Mouse (Mus musculus) MEL (cell line): ENCODE data around the gene Txnrd1. TPM values are rescaled to one million over a fixed set of nuclear protein-coding genes. Genes with fewer than 3 reads are reported as not detected.

ENCODE experiments used
- DNase-seq: peaks from one replicate; pipeline ENCODE4 v3.0.0; 2011; ENCODE audit warnings: low read depth, low spot score
- H3K27ac ChIP-seq: 2 replicates; pipeline ENCODE4 v1.5.1; 2012; ENCODE audit warnings: low read depth, mild to moderate bottlenecking, control low read depth, low read length, moderate library complexity; ENCODE audit not compliant: control insufficient read depth
- H3K27me3 ChIP-seq, 2 experiments: fragments of 150-350 bp in 1 of 2; sonication (generic) in 1 of 2; 2 replicates each; pipeline ENCODE4 v1.6.1; 2012; ENCODE audit warnings: low read length in 2 of 2, mild to moderate bottlenecking in 2 of 2, improper control_type of control experiment in 1 of 2, moderate library complexity in 1 of 2; ENCODE audit not compliant: insufficient read depth in 2 of 2, control insufficient read depth in 1 of 2
- H3K36me3 ChIP-seq, 2 experiments: 2 replicates each; pipeline ENCODE4 v1.6.1; 2012 to 2014; ENCODE audit warnings: low read length in 2 of 2, improper control_type of control experiment in 1 of 2, inconsistent platforms in 1 of 2, mild to moderate bottlenecking in 1 of 2; ENCODE audit not compliant: insufficient read depth in 2 of 2, control insufficient read depth in 1 of 2
- H3K4me1 ChIP-seq, 2 experiments: fragments of 150-350 bp in 1 of 2; sonication (generic) in 1 of 2; 2 replicates each; pipeline ENCODE4 v1.6.1; 2012; ENCODE audit warnings: low read length in 2 of 2, improper control_type of control experiment in 1 of 2, mild to moderate bottlenecking in 1 of 2; ENCODE audit not compliant: insufficient read depth in 2 of 2, control insufficient read depth in 1 of 2
- H3K4me3 ChIP-seq, 2 experiments: fragments of 150-350 bp in 1 of 2; sonication (generic) in 1 of 2; 2 replicates each; pipeline ENCODE4 v1.5.1; 2012; ENCODE audit warnings: low read depth in 2 of 2, low read length in 2 of 2, mild to moderate bottlenecking in 2 of 2, moderate library complexity in 2 of 2, control low read depth in 1 of 2, improper control_type of control experiment in 1 of 2; ENCODE audit not compliant: control insufficient read depth in 1 of 2, insufficient read depth in 1 of 2
- H3K79me2 ChIP-seq: 2 replicates; pipeline ENCODE4 v1.6.1; 2012; ENCODE audit warnings: mild to moderate bottlenecking, low read length, moderate library complexity; ENCODE audit not compliant: control insufficient read depth, poor library complexity, insufficient read depth
- H3K9ac ChIP-seq: 2 replicates; pipeline ENCODE4 v1.6.1; 2012; ENCODE audit warnings: low read depth, mild to moderate bottlenecking, control low read depth, low read length, moderate library complexity; ENCODE audit not compliant: control insufficient read depth, poor library complexity, severe bottlenecking
- H3K9me3 ChIP-seq: fragments of 150-350 bp; sonication (generic); replicated peaks from 2 replicates; pipeline ENCODE4 v1.6.1; 2012; ENCODE audit warnings: mild to moderate bottlenecking, low read length, improper control_type of control experiment, moderate library complexity; ENCODE audit not compliant: insufficient read depth
- BHLHE40 ChIP-seq: IDR thresholded peaks from 2 replicates; pipeline ENCODE4 v1.6.1; 2012; ENCODE audit warnings: low read depth, mild to moderate bottlenecking, inconsistent platforms, low read length, improper control_type of control experiment, borderline replicate concordance
- CHD1 ChIP-seq: IDR thresholded peaks from 2 replicates; pipeline ENCODE4 v1.6.1; 2012; ENCODE audit warnings: low read depth, mild to moderate bottlenecking, inconsistent platforms, low read length, improper control_type of control experiment
- CTCF ChIP-seq, 3 experiments: IDR thresholded peaks in 2 of 3; conservative IDR thresholded peaks in 1 of 3; 2 replicates each; pipeline ENCODE4 v1.5.1; 2011 to 2012; ENCODE audit warnings: low read length in 3 of 3, low read depth in 2 of 3, mild to moderate bottlenecking in 2 of 3, improper control_type of control experiment in 1 of 3, inconsistent platforms in 1 of 3, mixed read lengths in 1 of 3, moderate library complexity in 1 of 3; ENCODE audit not compliant: control insufficient read depth in 1 of 3, insufficient read depth in 1 of 3, poor library complexity in 1 of 3, severe bottlenecking in 1 of 3
- E2F4 ChIP-seq: IDR thresholded peaks from 2 replicates; pipeline ENCODE4 v1.6.1; 2011; ENCODE audit warnings: low read depth, low read length, improper control_type of control experiment, borderline replicate concordance
- ELF1 ChIP-seq: IDR thresholded peaks from 2 replicates; pipeline ENCODE4 v1.6.1; 2014; ENCODE audit warnings: low read depth, mild to moderate bottlenecking, inconsistent platforms, low read length, improper control_type of control experiment, moderate library complexity
- ETS1 ChIP-seq: IDR thresholded peaks from 2 replicates; pipeline ENCODE4 v1.6.1; 2012; ENCODE audit warnings: low read depth, mild to moderate bottlenecking, inconsistent platforms, low read length, improper control_type of control experiment, moderate library complexity
- GABPA ChIP-seq: IDR thresholded peaks from 2 replicates; pipeline ENCODE4 v1.6.1; 2012; ENCODE audit warnings: low read depth, mild to moderate bottlenecking, inconsistent platforms, low read length, improper control_type of control experiment, moderate library complexity
- GATA1 ChIP-seq: IDR thresholded peaks from 2 replicates; pipeline ENCODE4 v1.6.1; 2011; ENCODE audit warnings: low read depth, low read length, improper control_type of control experiment
- JUND ChIP-seq: IDR thresholded peaks from 2 replicates; pipeline ENCODE4 v1.6.1; 2011; ENCODE audit warnings: low read depth, mild to moderate bottlenecking, improper control_type of control experiment, low read length
- MAX ChIP-seq: IDR thresholded peaks from 2 replicates; pipeline ENCODE4 v1.6.1; 2011; ENCODE audit warnings: low read length, improper control_type of control experiment
- MAZ ChIP-seq: IDR thresholded peaks from 2 replicates; pipeline ENCODE4 v1.6.1; 2012; ENCODE audit warnings: low read depth, mild to moderate bottlenecking, inconsistent platforms, low read length, improper control_type of control experiment
- MXI1 ChIP-seq: IDR thresholded peaks from 2 replicates; pipeline ENCODE4 v1.6.1; 2011; ENCODE audit warnings: mild to moderate bottlenecking, low read depth, low read length, improper control_type of control experiment
- MYB ChIP-seq: IDR thresholded peaks from 2 replicates; pipeline ENCODE4 v1.6.1; 2011; ENCODE audit warnings: mild to moderate bottlenecking, low read depth, low read length, improper control_type of control experiment
- MYC ChIP-seq: IDR thresholded peaks from 2 replicates; pipeline ENCODE4 v1.6.1; 2011; ENCODE audit warnings: low read depth, mild to moderate bottlenecking, low read length, improper control_type of control experiment, moderate library complexity
- NELFE ChIP-seq: IDR thresholded peaks from 2 replicates; pipeline ENCODE4 v1.6.1; 2011; ENCODE audit warnings: low read depth, low read length, improper control_type of control experiment
- NRF1 ChIP-seq: IDR thresholded peaks from 2 replicates; pipeline ENCODE4 v1.6.1; 2014; ENCODE audit warnings: low read depth, mild to moderate bottlenecking, inconsistent platforms, low read length, improper control_type of control experiment, moderate library complexity; ENCODE audit not compliant: poor library complexity, insufficient read depth, severe bottlenecking
- POLR2A ChIP-seq, 2 experiments: IDR thresholded peaks; 2 replicates each; pipeline ENCODE4 v1.6.1; 2011 to 2012; ENCODE audit warnings: low read length in 2 of 2, mild to moderate bottlenecking in 2 of 2, control low read depth in 1 of 2, improper control_type of control experiment in 1 of 2, low read depth in 1 of 2, moderate library complexity in 1 of 2; ENCODE audit not compliant: control insufficient read depth in 1 of 2, insufficient read depth in 1 of 2, poor library complexity in 1 of 2
- POLR2AphosphoS2 ChIP-seq: IDR thresholded peaks from 2 replicates; pipeline ENCODE4 v1.6.1; 2011; ENCODE audit warnings: low read length, improper control_type of control experiment
- POLR2AphosphoS5 ChIP-seq: IDR thresholded peaks from 2 replicates; pipeline ENCODE4 v1.6.1; 2012; ENCODE audit warnings: low read depth, borderline replicate concordance, mild to moderate bottlenecking, inconsistent platforms, low read length, moderate library complexity, mixed read lengths
- RAD21 ChIP-seq: IDR thresholded peaks from 2 replicates; pipeline ENCODE4 v1.6.1; 2011; ENCODE audit warnings: mild to moderate bottlenecking, low read depth, low read length, improper control_type of control experiment
- SIN3A ChIP-seq: IDR thresholded peaks from 2 replicates; pipeline ENCODE4 v1.6.1; 2012; ENCODE audit warnings: low read length, improper control_type of control experiment, inconsistent platforms
- SMC3 ChIP-seq: IDR thresholded peaks from 2 replicates; pipeline ENCODE4 v1.6.1; 2011; ENCODE audit warnings: low read depth, low read length, improper control_type of control experiment
- TBP ChIP-seq: IDR thresholded peaks from 2 replicates; pipeline ENCODE4 v1.8.0; 2011; ENCODE audit warnings: low read depth, low read length, improper control_type of control experiment
- TCF12 ChIP-seq: IDR thresholded peaks from 2 replicates; pipeline ENCODE4 v1.6.1; 2014; ENCODE audit warnings: low read depth, mild to moderate bottlenecking, inconsistent platforms, low read length, improper control_type of control experiment, moderate library complexity
- USF1 ChIP-seq: IDR thresholded peaks from 2 replicates; pipeline ENCODE4 v1.6.1; 2014; ENCODE audit warnings: low read depth, mild to moderate bottlenecking, inconsistent platforms, low read length, improper control_type of control experiment, moderate library complexity
- ZC3H11A ChIP-seq: IDR thresholded peaks from 2 replicates; pipeline ENCODE4 v1.6.1; 2012; ENCODE audit warnings: low read depth, mild to moderate bottlenecking, inconsistent platforms, low read length, improper control_type of control experiment
- ZMIZ1 ChIP-seq: IDR thresholded peaks from 2 replicates; pipeline ENCODE4 v1.6.1; 2012; ENCODE audit warnings: low read depth, mild to moderate bottlenecking, inconsistent platforms, low read length, improper control_type of control experiment, moderate library complexity
- polyA plus RNA-seq, 2 experiments: library from polyadenylated mRNA; stranded (reverse) in 1 of 2; unstranded in 1 of 2; fragments of >175 nt in 1 of 2; fragments of >200 nt in 1 of 2; gene quantifications; 2 replicates each; pipeline versions ENCODE4 v1.2.1 to v1.2.4; 2012; ENCODE audit warnings: low replicate concordance in 2 of 2, low read depth in 1 of 2; ENCODE audit not compliant: insufficient read length in 2 of 2, insufficient read depth in 1 of 2, missing spikeins in 1 of 2
- total RNA-seq: library from RNA; depleted of rRNA; stranded (reverse); fragments of 300-350 nt; gene quantifications from 2 replicates; pipeline ENCODE4 v1.2.3, GENCODE M21; 2012

The Txnrd1 gene
- total and polyA plus RNA-seq, 3 experiments, result 91.6 to 127 TPM; not detected in 1

GRCm38 (mm10) chr10:82858691-82859532, 25.2 kb downstream of the Txnrd1 start:
- peak overlapping the region; percentile 94 to 99 for H3K4me3 ChIP-seq
- peaks cover 40% of the 10 kb centered on the region for H3K79me2 ChIP-seq
- no peak for TF ChIP-seq MAZ
- TF ChIP-seq ZC3H11A, result no peak
- TF ChIP-seq TBP, result peak; percentile 74; the same call in 1 of the 2 replicates
- peak; percentile 56; the same call in 1 of the 2 replicates for TF ChIP-seq TCF12
- TF ChIP-seq MYB, result no peak
- TF ChIP-seq POLR2AphosphoS2, result peak; percentile 93
- TF ChIP-seq ELF1, result no peak
- no peak for TF ChIP-seq E2F4
- no peak for TF ChIP-seq CTCF (IDR thresholded peaks at IDR 0.05 in 2 of 3, conservative IDR thresholded peaks at IDR 0.05 in 1 of 3; ENCODE audit: control insufficient read depth in 1 of 3, insufficient read depth in 1 of 3, low read depth in 2 of 3, low read length in 3 of 3, poor library complexity in 1 of 3, severe bottlenecking in 1 of 3)
- peak; percentile 81 for TF ChIP-seq MXI1
- TF ChIP-seq GATA1, result no peak
- TF ChIP-seq ZMIZ1, result peak; percentile 62; the same call in 1 of the 2 replicates
- no peak; the same call in 1 of the 2 replicates for TF ChIP-seq BHLHE40
- peak; percentile 60; the same call in 1 of the 2 replicates for TF ChIP-seq USF1
- TF ChIP-seq JUND, result no peak
- TF ChIP-seq MAX, result peak; percentile 66
- TF ChIP-seq NRF1, result peak; percentile 61
- TF ChIP-seq POLR2AphosphoS5, result no peak
- TF ChIP-seq POLR2A (IDR thresholded peaks at IDR 0.05; ENCODE audit: control insufficient read depth in 1 of 2, insufficient read depth in 1 of 2, low read depth in 1 of 2, low read length in 2 of 2, poor library complexity in 1 of 2), result peak; percentile 86 to 94
- 0 out of 2 replicates have a peak, but pooled peaks have one; percentile 53 for TF ChIP-seq MYC
- 0 out of 2 replicates have a peak, but pooled peaks have one; percentile 52 for TF ChIP-seq ETS1
- TF ChIP-seq NELFE, result peak; percentile 81
- peak; percentile 78 for TF ChIP-seq SIN3A
- TF ChIP-seq CHD1, result no peak
- TF ChIP-seq SMC3, result no peak
- TF ChIP-seq RAD21, result no peak
- TF ChIP-seq GABPA, result peak; percentile 98
- TF ChIP-seq, all 39 proteins: peak for 14
- peak overlapping the region; percentile 83 for H3K9ac ChIP-seq
- peak; percentile 97 for DNase-seq
- H3K36me3 ChIP-seq, result peaks cover 0 to 32% of the 10 kb centered on the region in 2 experiments; a peak in 3 of 4 replicates
- no peaks in the 10 kb centered on the region for H3K9me3 ChIP-seq
- peaks cover 4 to 31% of the 10 kb centered on the region in 2 experiments for H3K4me1 ChIP-seq
- no peaks in the 10 kb centered on the region for H3K27me3 ChIP-seq
- H3K27ac ChIP-seq, result peak overlapping the region; percentile 77
